Mouse (Mus musculus): ENCODE results near the gene Gtpbp8.

Gtpbp8 gene

GRCm38 (mm10) chr16:44725286-44726223 is 20.6 kb downstream of the Gtpbp8 start:
- no peak for DNase-seq (ENCODE audit: low read depth, low spot score)

GRCm38 (mm10) chr16:44724847-44725246 is 21.3 kb downstream of the Gtpbp8 start:
- no peak for DNase-seq (ENCODE audit: low read depth, low spot score)

DNA sequence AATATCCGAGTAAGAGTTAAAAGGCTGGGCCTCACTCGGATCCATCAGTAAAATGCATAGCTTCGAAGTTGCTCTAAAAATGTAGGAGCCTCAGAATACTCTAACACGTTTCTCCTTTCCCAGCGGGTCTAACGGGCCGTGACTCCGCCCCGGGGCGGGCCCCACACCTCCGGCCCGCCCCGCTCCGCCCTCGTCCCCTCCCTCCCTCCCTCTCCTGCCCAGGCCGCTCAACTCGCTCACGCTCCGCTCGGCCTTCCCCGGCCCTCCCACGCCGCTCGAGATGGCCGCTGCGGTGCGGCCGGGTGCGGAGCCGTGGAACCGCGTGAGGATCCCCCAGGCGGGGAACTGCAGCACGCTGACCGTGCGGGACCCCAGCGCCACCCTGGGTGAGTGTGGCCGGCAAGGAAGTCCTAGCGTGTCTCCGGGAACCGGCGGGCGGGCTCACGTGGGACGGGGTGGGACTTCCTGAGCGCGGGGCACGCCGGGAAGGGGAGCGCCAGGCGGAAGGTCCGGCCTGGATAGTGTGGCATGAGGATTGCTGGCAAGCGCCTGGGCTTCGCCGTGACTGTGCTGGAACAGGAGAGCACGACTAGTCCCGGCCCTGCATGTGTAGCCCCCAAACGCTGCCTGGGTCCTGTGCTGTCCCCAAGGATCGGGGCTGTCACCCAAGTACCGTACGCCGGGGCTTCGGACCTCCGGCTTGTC is 21.9 kb downstream of the Gtpbp8 start, which contains the start of gene Nepro:
Gene Nepro (plus strand): TSS at position 219 of the 705 bp plus-strand sequence.
- DNase-seq (ENCODE audit: low read depth, low spot score), result peak; percentile 83

- no peak for DNase-seq (ENCODE audit: low read depth, low spot score)
These were observed 23.5 kb downstream of the Gtpbp8 start for GRCm38 (mm10) chr16:44722666-44723065.

DNA sequence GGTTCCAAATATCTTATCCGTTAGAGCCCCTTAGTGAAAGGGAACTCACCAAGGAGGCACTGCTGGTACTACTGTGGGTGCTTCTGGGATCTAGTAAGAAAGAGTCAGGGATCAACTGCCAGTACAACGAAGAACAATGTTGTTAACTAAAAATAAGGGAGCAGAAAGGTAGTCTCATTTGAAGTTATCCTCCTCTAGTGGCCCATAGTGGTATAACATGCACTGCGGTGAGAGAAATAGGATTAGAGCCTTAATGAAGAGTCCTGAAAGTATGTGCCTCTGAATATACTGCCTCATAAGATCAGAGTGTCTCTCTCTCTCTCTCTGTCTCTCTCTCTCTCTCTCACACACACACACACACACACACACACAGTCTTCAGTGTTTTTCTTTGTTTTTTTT is 25.6 kb downstream of the Gtpbp8 start:
- DNase-seq (ENCODE audit: low read depth, low spot score), result no peak

GRCm38 (mm10) chr16:44719349-44719748 is 26.8 kb downstream of the Gtpbp8 start:
- DNase-seq (ENCODE audit: low read depth, low spot score), result no peak

GRCm38 (mm10) chr16:44717838-44718237 is 28.3 kb downstream of the Gtpbp8 start:
- DNase-seq (ENCODE audit: low read depth, low spot score), result no peak

- no peak for DNase-seq (ENCODE audit: low read depth, low spot score)
These were observed 29.0 kb downstream of the Gtpbp8 start for GRCm38 (mm10) chr16:44717141-44717634.

DNA sequence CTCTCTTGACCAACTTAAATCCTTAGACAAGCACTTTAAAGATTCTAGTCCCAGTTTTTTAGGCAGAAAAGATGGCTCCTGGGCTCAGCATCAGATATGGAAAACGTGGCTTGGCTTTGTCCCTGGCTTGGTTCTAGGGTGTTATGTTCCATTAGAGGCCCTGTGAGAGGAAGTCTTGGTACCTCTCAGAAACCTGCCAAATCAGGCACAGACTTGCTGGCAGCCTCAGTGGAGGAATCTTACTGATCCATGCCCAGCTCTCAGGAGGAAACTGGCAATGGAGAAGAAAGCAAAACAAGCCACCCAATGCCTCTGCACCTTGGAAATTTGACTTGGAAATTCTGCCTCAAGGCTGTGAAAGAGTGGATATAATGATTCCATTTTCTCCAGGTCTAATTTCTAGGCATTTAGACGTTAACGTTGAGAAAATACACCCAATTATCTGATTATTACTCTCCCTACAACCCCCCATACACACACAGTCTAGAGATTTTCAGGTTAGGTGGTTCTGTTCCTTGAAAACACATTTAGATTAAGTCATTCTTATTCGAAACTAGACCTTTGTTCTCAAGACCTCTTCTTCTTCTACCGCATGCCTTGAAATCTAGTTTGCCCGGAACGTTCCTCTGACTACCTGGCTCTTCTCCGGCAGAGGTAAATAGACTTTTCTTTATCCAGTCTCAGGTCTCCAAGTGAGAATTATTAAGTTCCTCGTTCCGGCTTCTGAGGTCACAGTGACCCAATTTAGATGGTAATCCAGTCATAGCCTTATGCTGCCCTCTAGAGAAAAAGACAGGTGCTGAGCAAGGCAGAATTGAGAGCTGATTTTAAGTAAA is 29.6 kb downstream of the Gtpbp8 start:
- DNase-seq (ENCODE audit: low read depth, low spot score), result no peak

DNA sequence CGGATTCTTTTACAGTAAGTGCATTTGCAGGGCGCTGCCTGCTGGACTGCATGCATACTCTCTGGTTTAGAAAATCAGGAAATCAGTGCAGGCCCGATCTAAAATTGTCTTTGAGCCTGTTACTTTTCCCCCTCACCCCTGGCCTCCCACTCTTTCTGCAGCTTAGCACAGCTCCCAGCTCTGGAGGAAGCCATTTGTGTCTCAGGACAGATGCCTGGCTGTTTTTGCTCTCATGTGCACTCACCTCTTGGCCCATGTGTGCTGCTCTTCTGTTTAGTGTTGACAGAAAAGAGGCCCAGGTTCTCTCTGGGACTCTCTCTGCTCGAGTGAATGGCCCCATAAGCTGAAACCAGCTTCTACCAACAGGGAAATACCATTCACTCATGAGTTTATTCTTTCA is 42.7 kb downstream of the Gtpbp8 start:
- DNase-seq (ENCODE audit: low read depth, low spot score), result no peak

GRCm38 (mm10) chr16:44702272-44702671 is 43.9 kb downstream of the Gtpbp8 start:
- no peak for DNase-seq (ENCODE audit: low read depth, low spot score)

DNA sequence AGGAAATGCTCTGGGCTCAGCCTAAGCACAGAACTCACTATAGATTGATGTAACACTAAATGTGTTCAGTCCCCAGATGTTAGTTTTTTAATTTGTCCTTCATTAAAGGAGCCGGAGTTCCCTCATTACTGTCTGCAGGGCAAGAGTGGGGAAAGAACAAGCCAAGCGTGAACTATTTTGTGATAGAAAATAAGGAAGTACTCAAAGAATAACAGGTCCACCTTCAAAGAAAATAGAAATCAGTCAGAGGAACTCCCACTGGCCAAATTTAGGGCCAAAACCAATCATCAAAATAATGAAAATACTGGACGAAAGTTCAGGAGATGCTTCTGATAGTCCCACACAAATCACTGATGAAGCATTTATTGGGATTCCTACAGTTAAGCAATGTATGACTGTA is 45.0 kb downstream of the Gtpbp8 start:
- no peak for DNase-seq (ENCODE audit: low read depth, low spot score)

- DNase-seq (ENCODE audit: low read depth, low spot score), result no peak
These were observed 48.5 kb downstream of the Gtpbp8 start for GRCm38 (mm10) chr16:44697473-44698205.

GRCm38 (mm10) chr16:44695859-44696620 is 50.1 kb downstream of the Gtpbp8 start:
- no peak for DNase-seq (ENCODE audit: low read depth, low spot score)

- DNase-seq (ENCODE audit: low read depth, low spot score), result no peak
These were observed 50.8 kb downstream of the Gtpbp8 start for GRCm38 (mm10) chr16:44695214-44695858.

DNA sequence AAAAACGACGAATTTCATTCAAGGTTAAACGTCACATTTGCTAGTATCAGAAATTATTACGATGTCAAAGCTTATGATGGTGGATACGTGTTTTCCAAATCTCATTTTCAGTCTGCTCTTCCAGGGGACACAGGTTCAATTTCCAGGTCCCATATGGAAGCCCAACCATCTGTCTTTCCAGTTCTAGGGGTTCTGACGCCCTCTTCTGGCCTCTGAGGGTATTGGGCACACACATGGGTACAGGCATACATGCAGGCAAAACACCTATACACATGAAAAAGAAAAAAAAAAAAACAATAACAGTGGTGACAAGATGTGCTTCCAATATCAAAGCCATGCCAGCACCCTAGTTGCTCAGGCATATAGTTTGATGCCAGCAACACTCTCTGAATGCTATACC is 52.5 kb downstream of the Gtpbp8 start:
- no peak for DNase-seq (ENCODE audit: low read depth, low spot score)

GRCm38 (mm10) chr16:44692541-44692940 is 53.6 kb downstream of the Gtpbp8 start:
- DNase-seq (ENCODE audit: low read depth, low spot score), result no peak

DNA sequence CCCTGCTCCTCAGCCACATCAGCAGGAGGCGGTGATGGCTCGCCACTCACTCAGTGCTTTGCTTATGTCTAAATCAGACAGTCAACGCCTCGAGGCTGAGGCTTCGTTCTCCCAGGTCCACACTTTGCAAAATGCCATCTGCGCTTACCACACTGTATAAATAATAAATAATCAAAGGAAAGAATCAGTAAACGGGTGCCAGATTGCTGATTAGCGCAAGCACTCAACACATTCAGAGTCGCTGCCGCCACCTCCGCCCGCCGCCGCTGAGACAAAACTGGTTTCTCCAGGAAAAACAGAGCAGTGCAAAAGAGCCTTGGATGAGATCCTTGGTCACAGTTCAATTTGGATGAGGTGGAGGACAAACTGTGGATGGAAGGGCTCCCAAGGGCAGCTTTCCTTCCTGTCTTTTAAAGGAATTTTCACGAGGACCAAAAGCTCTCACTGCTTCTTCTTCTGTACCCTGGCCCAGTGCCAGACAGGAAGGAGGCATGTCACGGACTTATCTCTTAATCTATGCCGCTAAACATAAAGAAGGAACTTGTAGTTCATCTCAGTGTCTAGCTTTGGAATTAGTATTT is 54.5 kb downstream of the Gtpbp8 start:
- DNase-seq (ENCODE audit: low read depth, low spot score), result no peak

GRCm38 (mm10) chr16:44691066-44691465 is 55.1 kb downstream of the Gtpbp8 start:
- DNase-seq (ENCODE audit: low read depth, low spot score), result no peak

All from retina, postnatal 7 days (tissue).